Mouse (Mus musculus) CH12.LX (cell line): ENCODE results near the gene Dock11.

Experiments used
- CHD1 ChIP-seq: IDR thresholded peaks from 2 replicates; pipeline ENCODE4 v1.6.1; 2012; ENCODE audit warnings: low read depth, low read length, improper control_type of control experiment, inconsistent platforms
- CTCF ChIP-seq, 2 experiments: IDR thresholded peaks in 1 of 2; conservative IDR thresholded peaks in 1 of 2; 2 replicates each; pipeline ENCODE4 v1.5.1; 2011 to 2012; ENCODE audit warnings: low read depth in 2 of 2, low read length in 2 of 2, improper control_type of control experiment in 1 of 2, inconsistent platforms in 1 of 2, mild to moderate bottlenecking in 1 of 2, moderate library complexity in 1 of 2
- NRF1 ChIP-seq: IDR thresholded peaks from 2 replicates; pipeline ENCODE4 v1.6.1; 2014; ENCODE audit warnings: low read depth, mild to moderate bottlenecking, inconsistent platforms, low read length, improper control_type of control experiment, moderate library complexity
- POLR2A ChIP-seq: IDR thresholded peaks from 2 replicates; pipeline ENCODE4 v1.6.1; 2011; ENCODE audit warnings: low read depth, mild to moderate bottlenecking, improper control_type of control experiment, low read length
- SMC3 ChIP-seq: IDR thresholded peaks from 2 replicates; pipeline ENCODE4 v1.6.1; 2011; ENCODE audit warnings: low read depth, low read length, improper control_type of control experiment
- UBTF ChIP-seq: IDR thresholded peaks from 2 replicates; pipeline ENCODE4 v1.6.1; 2012; ENCODE audit warnings: low read depth, mild to moderate bottlenecking, inconsistent platforms, low read length, improper control_type of control experiment, moderate library complexity
- ZC3H11A ChIP-seq: IDR thresholded peaks from 2 replicates; pipeline ENCODE4 v1.6.1; 2012; ENCODE audit warnings: low read depth, mild to moderate bottlenecking, inconsistent platforms, low read length, improper control_type of control experiment

- TF ChIP-seq UBTF (no peak), NRF1 (no peak), CTCF (conservative IDR thresholded peaks at IDR 0.05 in 1 of 2, IDR thresholded peaks at IDR 0.05 in 1 of 2; ENCODE audit: low read depth in 2 of 2, low read length in 2 of 2) (no peak), SMC3 (no peak), CHD1 (no peak), POLR2A (no peak), ZC3H11A (no peak)
These were observed 212.7 kb downstream of the Dock11 start for GRCm38 (mm10) chrX:36101318-36101717.
